Mouse (Mus musculus) liver, embryonic 11.5 days (tissue): ENCODE results near the gene Ror1. TPM values are rescaled to one million over a fixed set of nuclear protein-coding genes. Genes with fewer than 3 reads are reported as not detected.

Source experiments
- ATAC-seq: fragments of 200-750 bp; cut with Nextera tagmentation; replicated peaks from 2 replicates; pipeline ENCODE4 v1.8.0; 2017; ENCODE audit warnings: moderate number of reproducible peaks, mild to moderate bottlenecking, moderate TSS enrichment, moderate library complexity; ENCODE audit not compliant: low FRiP score
- DNase-seq: peaks from one replicate; pipeline ENCODE4 v3.0.0-alpha.2; 2017; ENCODE audit warnings: low spot score
- H3K27ac ChIP-seq: fragments of 300-500 bp; sonication (generic); 2 replicates; pipeline ENCODE4 v1.5.1; 2014; ENCODE audit warnings: mild to moderate bottlenecking, low read depth, low read length, control low read depth
- H3K27me3 ChIP-seq: fragments of 300-500 bp; sonication (generic); replicated peaks from 2 replicates; pipeline ENCODE4 v1.6.1; 2014; ENCODE audit warnings: low read length, mixed read lengths; ENCODE audit not compliant: control insufficient read depth, insufficient read depth
- H3K36me3 ChIP-seq: fragments of 300-500 bp; sonication (generic); 2 replicates; pipeline ENCODE4 v1.6.1; 2014; ENCODE audit warnings: mild to moderate bottlenecking, low read length, moderate library complexity, mixed read lengths; ENCODE audit not compliant: control insufficient read depth, insufficient read depth
- H3K4me1 ChIP-seq: fragments of 300-500 bp; sonication (generic); replicated peaks from 2 replicates; pipeline ENCODE4 v1.6.1; 2014; ENCODE audit warnings: low read length, mixed read lengths; ENCODE audit not compliant: control insufficient read depth, insufficient read depth
- H3K4me2 ChIP-seq: fragments of 300-500 bp; sonication (generic); 2 replicates; pipeline ENCODE4 v1.6.1; 2014; ENCODE audit warnings: mild to moderate bottlenecking, control low read depth, moderate library complexity
- H3K4me3 ChIP-seq: fragments of 300-500 bp; sonication (generic); 2 replicates; pipeline ENCODE4 v1.5.1; 2014; ENCODE audit warnings: low read depth, low read length, control low read depth
- H3K9ac ChIP-seq: fragments of 300-500 bp; sonication (generic); 2 replicates; pipeline ENCODE4 v1.6.1; 2014; ENCODE audit warnings: low read depth, low read length, control low read depth
- H3K9me3 ChIP-seq: fragments of 300-500 bp; sonication (generic); 2 replicates; pipeline ENCODE4 v1.6.1; 2016; ENCODE audit warnings: low read length, inconsistent platforms, mixed read lengths; ENCODE audit not compliant: control insufficient read depth
- WGBS: fragments of 180-500 bp; shearing (Covaris S2); extraction: QIAGEN DNeasy Blood & Tissue Kit; methylation state at CpG from one replicate; pipeline ENCODE4 v1.1.7; 2014; 5-methylcytosine and 5-hydroxymethylcytosine counted together
- polyA plus RNA-seq: library from polyadenylated mRNA; unstranded; fragments of >200 nt; fragmentation: Nextera tagmentation; extraction: Ambion mirVana; gene quantifications from 2 replicates; pipeline ENCODE4 v1.2.1, GENCODE M21; 2014

Gene Ror1
- polyA plus RNA-seq, 1 experiment from 2014 or later, result 4.1 TPM

GRCm38 (mm10) chr4:100363666-100364065 lies 268.1 kb downstream of the Ror1 start:
- no peak for ATAC-seq
- no peak overlapping the region for H3K9ac ChIP-seq

GRCm38 (mm10) chr4:100368691-100369090 lies 273.1 kb downstream of the Ror1 start:
- H3K36me3 ChIP-seq, result no peaks in the 10 kb centered on the region
- H3K27ac ChIP-seq, result no peak overlapping the region
- WGBS, result 88% methylated on average over 2 of the region's 2 CpGs
- no peaks in the 10 kb centered on the region for H3K27me3 ChIP-seq
- no peaks in the 10 kb centered on the region for H3K4me1 ChIP-seq
- no peaks in the 10 kb centered on the region for H3K9me3 ChIP-seq
- H3K4me2 ChIP-seq, result no peak overlapping the region
- H3K4me3 ChIP-seq, result no peak overlapping the region
- no peak overlapping the region for H3K9ac ChIP-seq
- ATAC-seq (no peak), DNase-seq (no peak)

More at GRCm38 (mm10) chr4:100363666-100364065, 268.1 kb downstream of the Ror1 start:
- H3K4me3 ChIP-seq, result no peak overlapping the region
- no peaks in the 10 kb centered on the region for H3K36me3 ChIP-seq
- no peaks in the 10 kb centered on the region for H3K9me3 ChIP-seq
- no peak overlapping the region for H3K4me2 ChIP-seq
- DNase-seq, result no peak
- H3K27ac ChIP-seq, result no peak overlapping the region
- H3K4me1 ChIP-seq, result no peaks in the 10 kb centered on the region
- no peaks in the 10 kb centered on the region for H3K27me3 ChIP-seq
- WGBS, result 85% methylated on average over 7 of the region's 7 CpGs

- Histone ChIP-seq H3K27ac (no peak overlapping the region), H3K4me1 (no peaks in the 10 kb centered on the region), H3K36me3 (no peaks in the 10 kb centered on the region), H3K27me3 (no peaks in the 10 kb centered on the region), H3K9ac (no peak overlapping the region), H3K4me2 (no peak overlapping the region), H3K9me3 (no peaks in the 10 kb centered on the region), H3K4me3 (no peak overlapping the region)
- DNase-seq (no peak), ATAC-seq (no peak)
- 76% methylated on average over 7 of the region's 7 CpGs for WGBS
These were observed 274.1 kb downstream of the Ror1 start for GRCm38 (mm10) chr4:100369541-100370174.

GRCm38 (mm10) chr4:100372806-100373205 lies 277.2 kb downstream of the Ror1 start:
- H3K4me1 ChIP-seq, result 0 out of 2 replicates have a peak, but pooled peaks cover 4% of the 10 kb centered on the region
- ATAC-seq (no peak), DNase-seq (no peak)
- no peak overlapping the region for H3K4me3 ChIP-seq
- H3K4me2 ChIP-seq, result no peak overlapping the region
- no peak overlapping the region for H3K9ac ChIP-seq
- H3K36me3 ChIP-seq, result no peaks in the 10 kb centered on the region
- H3K27me3 ChIP-seq, result no peaks in the 10 kb centered on the region
- WGBS, result 54% methylated on average over 11 of the region's 11 CpGs
- H3K9me3 ChIP-seq, result no peaks in the 10 kb centered on the region
- no peak overlapping the region for H3K27ac ChIP-seq

GRCm38 (mm10) chr4:100373780-100374179 lies 278.2 kb downstream of the Ror1 start:
- ATAC-seq (no peak), DNase-seq (no peak)
- H3K9ac ChIP-seq, result no peak overlapping the region
- H3K27me3 ChIP-seq, result no peaks in the 10 kb centered on the region
- no peaks in the 10 kb centered on the region for H3K9me3 ChIP-seq
- 55% methylated on average over 4 of the region's 4 CpGs for WGBS
- no peak overlapping the region for H3K4me2 ChIP-seq
- 0 out of 2 replicates have a peak, but pooled peaks cover 4% of the 10 kb centered on the region for H3K4me1 ChIP-seq
- no peaks in the 10 kb centered on the region for H3K36me3 ChIP-seq
- H3K4me3 ChIP-seq, result no peak overlapping the region
- H3K27ac ChIP-seq, result no peak overlapping the region

- Histone ChIP-seq H3K4me2 (no peak overlapping the region), H3K4me3 (no peak overlapping the region), H3K9ac (no peak overlapping the region), H3K9me3 (no peaks in the 10 kb centered on the region), H3K27me3 (no peaks in the 10 kb centered on the region), H3K4me1 (0 out of 2 replicates have a peak, but pooled peaks cover 4% of the 10 kb centered on the region), H3K27ac (no peak overlapping the region), H3K36me3 (no peaks in the 10 kb centered on the region)
- ATAC-seq (no peak), DNase-seq (no peak)
- WGBS, result 85% methylated on average over 5 of the region's 5 CpGs
These were observed 279.7 kb downstream of the Ror1 start for GRCm38 (mm10) chr4:100375286-100375685.

- Histone ChIP-seq H3K27ac (no peak overlapping the region), H3K4me2 (no peak overlapping the region), H3K9ac (no peak overlapping the region), H3K27me3 (no peaks in the 10 kb centered on the region), H3K9me3 (no peaks in the 10 kb centered on the region), H3K36me3 (no peaks in the 10 kb centered on the region), H3K4me1 (0 out of 2 replicates have a peak, but pooled peaks cover 4% of the 10 kb centered on the region), H3K4me3 (no peak overlapping the region)
- WGBS, result 67% methylated on average over 6 of the region's 6 CpGs
- DNase-seq, result no peak
- no peak for ATAC-seq
These were observed 280.6 kb downstream of the Ror1 start for GRCm38 (mm10) chr4:100376163-100376562.

- no peak overlapping the region for H3K4me3 ChIP-seq
- ATAC-seq, result no peak
- H3K27ac ChIP-seq, result no peak overlapping the region
These were observed 281.6 kb downstream of the Ror1 start for GRCm38 (mm10) chr4:100377231-100377630.

GRCm38 (mm10) chr4:100377996-100378395 lies 282.4 kb downstream of the Ror1 start:
- WGBS, result 78% methylated on average over 4 of the region's 4 CpGs
- no peak overlapping the region for H3K4me3 ChIP-seq
- H3K27ac ChIP-seq, result no peak overlapping the region
- H3K27me3 ChIP-seq, result no peaks in the 10 kb centered on the region
- no peaks in the 10 kb centered on the region for H3K9me3 ChIP-seq
- H3K4me2 ChIP-seq, result no peak overlapping the region
- no peak for DNase-seq
- 0 out of 2 replicates have a peak, but pooled peaks cover 4% of the 10 kb centered on the region for H3K4me1 ChIP-seq
- no peaks in the 10 kb centered on the region for H3K36me3 ChIP-seq
- no peak for ATAC-seq
- no peak overlapping the region for H3K9ac ChIP-seq

More at GRCm38 (mm10) chr4:100377231-100377630, 281.6 kb downstream of the Ror1 start:
- Histone ChIP-seq H3K27me3 (no peaks in the 10 kb centered on the region), H3K9me3 (no peaks in the 10 kb centered on the region), H3K36me3 (no peaks in the 10 kb centered on the region), H3K9ac (no peak overlapping the region), H3K4me2 (no peak overlapping the region), H3K4me1 (0 out of 2 replicates have a peak, but pooled peaks cover 4% of the 10 kb centered on the region)
- no peak for DNase-seq
- 54% methylated on average over 3 of the region's 3 CpGs for WGBS
